Mouse (Mus musculus) G1E (cell line): ENCODE measurements at regions not wholly inside any gene's neighbourhood (a gene's known extent, or its start where the extent isn't known, plus 50 kb on each side); places are given as distances from the start of the nearest gene placed in this dataset.

Source experiments
- CTCF ChIP-seq: IDR thresholded peaks from 2 replicates; pipeline ENCODE4 v1.5.1; 2012; ENCODE audit warnings: low read depth, low read length, inconsistent platforms, mixed read lengths
- GATA1 ChIP-seq: IDR thresholded peaks from 2 replicates; pipeline ENCODE4 v1.6.1; 2012; ENCODE audit warnings: borderline replicate concordance, low read length, inconsistent platforms, mixed read lengths
- GATA2 ChIP-seq: IDR thresholded peaks from 2 replicates; pipeline ENCODE4 v1.6.1; 2012; ENCODE audit warnings: low read depth, low read length, inconsistent platforms, borderline replicate concordance
- POLR2AphosphoS5 ChIP-seq: IDR thresholded peaks from 2 replicates; pipeline ENCODE4 v1.6.1; 2012; ENCODE audit warnings: low read depth, low read length, inconsistent platforms; ENCODE audit not compliant: insufficient replicate concordance
- TAL1 ChIP-seq: conservative IDR thresholded peaks from 2 replicates; pipeline ENCODE4 v1.6.1; 2012; ENCODE audit warnings: low read depth, low read length, inconsistent platforms, mixed read lengths

- TF ChIP-seq CTCF, result no peak
- no peak for TF ChIP-seq GATA1
- no peak for TF ChIP-seq TAL1
- TF ChIP-seq POLR2AphosphoS5, result no peak
- TF ChIP-seq GATA2, result no peak
Observed at GRCm38 (mm10) chr11:15717536-15717935, 540.0 kb upstream of the Vstm2a start.
